Mouse (Mus musculus) lung, postnatal 36 days (tissue): ENCODE results near the gene Prr23a1.

Experiments
- DNase-seq: peaks from one replicate; pipeline ENCODE4 v3.0.0; 2022; ENCODE audit warnings: mixed read lengths

Prr23a1 gene

GRCm38 (mm10) chr9:98842117-98842516 lies at the start of gene Prr23a1:
Prr23a1 (plus strand) TSS chr9:98842503.
- no peak for DNase-seq

- DNase-seq = no peak
These were observed 43.3 kb upstream of the Prr23a1 start for GRCm38 (mm10) chr9:98799021-98799420.

GRCm38 (mm10) chr9:98803971-98804370 lies 38.3 kb upstream of the Prr23a1 start:
- no peak for DNase-seq

GRCm38 (mm10) chr9:98805511-98805910 lies 36.8 kb upstream of the Prr23a1 start:
- DNase-seq = peak; percentile 56

GRCm38 (mm10) chr9:98805934-98806333 lies 36.4 kb upstream of the Prr23a1 start:
- DNase-seq = no peak

GRCm38 (mm10) chr9:98807631-98808030 lies 34.7 kb upstream of the Prr23a1 start:
- DNase-seq = no peak

- DNase-seq = peak; percentile 64
These were observed 32.8 kb upstream of the Prr23a1 start for GRCm38 (mm10) chr9:98809526-98809925.

- no peak for DNase-seq
These were observed 26.2 kb upstream of the Prr23a1 start for GRCm38 (mm10) chr9:98816066-98816465.

GRCm38 (mm10) chr9:98817592-98817991 lies 24.7 kb upstream of the Prr23a1 start:
- DNase-seq = no peak

- peak; percentile 15 for DNase-seq
These were observed 23.3 kb upstream of the Prr23a1 start for GRCm38 (mm10) chr9:98818971-98819370.

GRCm38 (mm10) chr9:98819481-98819880 lies 22.8 kb upstream of the Prr23a1 start:
- peak; percentile 60 for DNase-seq

- DNase-seq = no peak
These were observed 21.8 kb upstream of the Prr23a1 start for GRCm38 (mm10) chr9:98820461-98820860.

GRCm38 (mm10) chr9:98821067-98821466 lies 21.2 kb upstream of the Prr23a1 start:
- DNase-seq = no peak

GRCm38 (mm10) chr9:98823805-98824204 lies 18.5 kb upstream of the Prr23a1 start:
- DNase-seq = no peak

GRCm38 (mm10) chr9:98829508-98829907 lies 12.8 kb upstream of the Prr23a1 start:
- DNase-seq = no peak

- DNase-seq = peak; percentile 4
These were observed 4.7 kb upstream of the Prr23a1 start for GRCm38 (mm10) chr9:98837537-98838074.

- no peak for DNase-seq
These were observed 13.9 kb downstream of the Prr23a1 start, which contains the start of gene Prr23a2 for GRCm38 (mm10) chr9:98856210-98856609. Prr23a2 (plus strand) TSS chr9:98856494.

GRCm38 (mm10) chr9:98863463-98863862 lies 21.2 kb downstream of the Prr23a1 start:
- DNase-seq = peak; percentile 7

- DNase-seq = no peak
These were observed 22.3 kb downstream of the Prr23a1 start, which contains the start of gene Prr23a3 for GRCm38 (mm10) chr9:98864571-98864970. Prr23a3 (plus strand) TSS chr9:98864767.
